Mouse (Mus musculus) midbrain, embryonic 11.5 days (tissue): ENCODE data around the gene Rgr. TPM values are rescaled to one million over a fixed set of nuclear protein-coding genes. Genes with fewer than 3 reads are reported as not detected.

Experiments
- polyA plus RNA-seq: library from polyadenylated mRNA; unstranded; fragments of >200 nt; fragmentation: Nextera tagmentation; extraction: Ambion mirVana; gene quantifications from 2 replicates; pipeline ENCODE4 v1.2.1, GENCODE M21; 2014

The Rgr gene
- polyA plus RNA-seq, 1 experiment from 2014 or later: not detected

Other genes with a start within 250 kb of the Rgr start
- gene Ccser2, start 80.2 kb downstream of the Rgr start, polyA plus RNA-seq: 27.5 and 29.2 TPM in 2 replicates
- gene Lrit1, start 5.9 kb upstream of the Rgr start, polyA plus RNA-seq: not detected in 2 replicates
- not detected in 2 replicates for gene Lrit2, start 19.0 kb upstream of the Rgr start, polyA plus RNA-seq
- gene Cdhr1, start 49.4 kb upstream of the Rgr start, polyA plus RNA-seq: 0.20 and 0.22 TPM in 2 replicates
- 0.32 TPM in 1 of 2 replicates, not detected in the other for gene 2610528A11Rik, start 65.1 kb upstream of the Rgr start, polyA plus RNA-seq
- 213 and 220 TPM in 2 replicates for gene Ghitm, start 86.3 kb upstream of the Rgr start, polyA plus RNA-seq